Mouse (Mus musculus): ENCODE measurements at regions not wholly inside any gene's neighbourhood (a gene's known extent, or its start where the extent isn't known, plus 50 kb on each side); places are given as distances from the start of the nearest gene placed in this dataset.

DNA sequence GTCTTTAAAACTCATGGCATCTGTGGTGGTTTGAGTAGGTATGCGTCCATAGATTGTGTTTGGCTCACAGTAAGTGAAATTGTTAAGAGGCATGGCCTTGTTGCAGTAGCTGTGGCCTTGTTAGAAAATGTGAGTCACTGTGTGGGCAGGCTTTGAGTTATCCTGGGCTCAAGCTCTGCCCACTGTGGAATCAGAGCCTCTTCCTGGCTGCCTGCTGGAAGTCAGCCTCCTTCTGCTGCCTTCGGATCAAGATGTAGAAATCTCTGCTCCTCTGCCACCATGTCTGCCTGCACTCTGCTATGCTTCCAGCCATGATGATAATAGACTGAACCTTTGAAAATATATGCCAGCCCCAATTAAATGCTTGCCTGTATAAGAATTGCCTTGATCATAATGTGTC is 192.2 kb upstream of the Smarca2 start:
- Histone ChIP-seq H3K4me3 (replicated peaks) (no peak overlapping the region), H3K36me3 (no peaks in the 10 kb centered on the region), H3K9me3 (no peaks in the 10 kb centered on the region), H3K27ac (no peak overlapping the region), H3K4me1 (replicated peaks) (no peaks in the 10 kb centered on the region), H3K9ac (replicated peaks) (no peak overlapping the region), H3K4me2 (no peak overlapping the region), H3K27me3 (no peaks in the 10 kb centered on the region)
- WGBS: 86% methylated on average over 2 of the region's 2 CpGs
- ATAC-seq (ENCODE audit: insufficient number of reproducible peaks, insufficient read depth, low FRiP score, low TSS enrichment, low read depth): no peak

DNA sequence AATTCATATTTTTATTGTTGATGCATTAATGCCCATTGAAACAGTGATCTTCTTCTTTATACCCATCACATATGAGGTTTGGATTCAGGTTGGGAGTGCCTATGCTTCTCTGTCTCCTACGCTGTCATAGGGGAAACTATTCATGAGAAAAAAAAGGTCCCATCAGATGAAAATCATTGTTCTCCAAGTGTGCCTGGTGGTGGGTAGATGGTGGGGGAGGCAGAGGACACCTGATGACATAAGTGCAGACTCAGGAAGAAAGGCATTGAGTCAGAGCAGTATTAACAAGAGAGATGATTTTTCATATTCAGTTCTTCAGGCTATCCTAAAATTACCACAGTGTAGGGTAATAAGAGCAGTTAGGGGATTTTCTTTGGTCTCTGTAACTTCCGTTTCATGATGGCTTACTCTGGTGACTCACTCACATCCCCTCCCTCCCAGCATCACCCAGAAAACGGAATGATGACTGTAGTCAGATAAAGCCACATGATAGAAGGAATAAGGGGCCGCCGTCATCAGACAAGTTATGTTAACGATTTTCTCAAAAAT is 190.3 kb upstream of the Smarca2 start:
- H3K36me3 ChIP-seq: no peaks in the 10 kb centered on the region
- H3K27ac ChIP-seq: no peak overlapping the region
- H3K4me1 ChIP-seq (replicated peaks): no peaks in the 10 kb centered on the region
- H3K4me2 ChIP-seq: no peak overlapping the region
- no peaks in the 10 kb centered on the region for H3K27me3 ChIP-seq
- 83% methylated on average over 6 of the region's 6 CpGs for WGBS
- no peaks in the 10 kb centered on the region for H3K9me3 ChIP-seq
- H3K4me3 ChIP-seq (replicated peaks): no peak overlapping the region
- ATAC-seq (ENCODE audit: insufficient number of reproducible peaks, insufficient read depth, low FRiP score, low TSS enrichment, low read depth): no peak
- no peak overlapping the region for H3K9ac ChIP-seq (replicated peaks)

DNA sequence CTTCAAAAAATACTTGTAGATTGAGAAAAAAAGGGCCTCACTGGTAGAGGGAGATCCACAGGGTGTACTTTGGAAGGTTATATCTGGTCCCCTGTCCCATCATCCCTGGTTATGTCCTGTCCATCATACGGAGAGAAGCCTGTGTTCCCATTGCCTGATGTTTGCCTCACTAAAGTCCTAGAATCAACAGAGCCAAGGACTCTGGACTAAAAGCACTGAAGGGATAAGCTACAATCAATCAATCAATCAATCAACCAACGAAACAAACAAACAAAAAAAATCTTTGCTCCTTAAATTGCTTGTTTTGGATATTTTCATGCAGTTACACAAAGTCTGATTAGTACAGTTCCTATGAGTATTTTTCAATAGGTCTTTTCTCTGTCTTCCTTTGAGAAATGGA is 185.1 kb upstream of the Smarca2 start:
- WGBS: 76% methylated on average over 2 of the region's 2 CpGs
- Histone ChIP-seq H3K4me3 (replicated peaks) (no peak overlapping the region), H3K9me3 (no peaks in the 10 kb centered on the region), H3K36me3 (no peaks in the 10 kb centered on the region), H3K27me3 (no peaks in the 10 kb centered on the region), H3K9ac (replicated peaks) (no peak overlapping the region), H3K4me2 (no peak overlapping the region), H3K27ac (no peak overlapping the region), H3K4me1 (replicated peaks) (no peaks in the 10 kb centered on the region)
- ATAC-seq (ENCODE audit: insufficient number of reproducible peaks, insufficient read depth, low FRiP score, low TSS enrichment, low read depth): no peak

DNA sequence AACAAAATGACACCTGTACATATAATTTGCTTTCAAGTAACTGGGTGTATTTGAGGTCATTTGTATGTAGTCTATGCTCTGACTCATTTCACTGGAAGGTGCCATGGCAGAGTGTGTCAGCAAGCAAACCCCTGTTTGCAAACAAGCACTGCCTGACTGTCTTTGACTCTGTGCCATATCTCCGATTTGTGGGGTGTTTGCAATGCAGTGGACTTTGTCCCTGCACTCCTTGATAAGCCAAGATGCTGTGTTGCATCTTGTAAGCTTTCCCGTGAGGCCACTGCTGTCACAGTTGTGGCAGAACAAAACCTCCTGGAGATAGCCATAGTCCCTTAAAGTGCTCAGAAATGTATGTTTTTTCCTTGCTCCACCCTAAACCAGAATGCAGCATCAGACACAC is 165.7 kb upstream of the Smarca2 start:
- H3K9me3 ChIP-seq: no peaks in the 10 kb centered on the region
- 85% methylated on average over 2 of the region's 2 CpGs for WGBS
- H3K9ac ChIP-seq (replicated peaks): no peak overlapping the region
- no peaks in the 10 kb centered on the region for H3K36me3 ChIP-seq
- no peak overlapping the region for H3K4me2 ChIP-seq
- H3K4me3 ChIP-seq (replicated peaks): no peak overlapping the region
- ATAC-seq (ENCODE audit: insufficient number of reproducible peaks, insufficient read depth, low FRiP score, low TSS enrichment, low read depth): no peak
- no peaks in the 10 kb centered on the region for H3K4me1 ChIP-seq (replicated peaks)
- H3K27ac ChIP-seq: no peak overlapping the region
- H3K27me3 ChIP-seq: no peaks in the 10 kb centered on the region

DNA sequence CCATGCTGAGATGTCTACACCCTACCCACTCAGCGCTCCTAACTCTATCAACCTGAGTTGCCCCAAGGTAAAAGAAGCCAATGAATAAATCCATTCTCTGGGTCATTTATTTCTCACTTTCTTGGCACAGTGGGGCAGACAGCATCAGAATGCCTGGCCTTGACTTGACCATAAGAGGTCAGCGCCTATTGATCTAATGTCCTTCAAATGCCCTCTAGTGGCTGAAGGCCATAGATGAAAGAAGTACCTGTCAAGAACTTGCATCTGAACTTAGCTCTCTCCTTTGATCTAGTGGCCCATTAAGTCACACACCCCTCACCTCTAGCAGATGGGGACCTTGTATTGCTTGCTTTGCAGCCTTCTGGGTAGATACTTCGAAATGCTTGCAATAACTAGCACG is 159.5 kb upstream of the Smarca2 start:
- Histone ChIP-seq H3K27ac (no peak overlapping the region), H3K36me3 (no peaks in the 10 kb centered on the region), H3K4me3 (replicated peaks) (no peak overlapping the region), H3K9me3 (no peaks in the 10 kb centered on the region), H3K4me2 (no peak overlapping the region), H3K27me3 (no peaks in the 10 kb centered on the region), H3K4me1 (replicated peaks) (no peaks in the 10 kb centered on the region), H3K9ac (replicated peaks) (no peak overlapping the region)
- 85% methylated on average over 4 of the region's 4 CpGs for WGBS
- no peak for ATAC-seq (ENCODE audit: insufficient number of reproducible peaks, insufficient read depth, low FRiP score, low TSS enrichment, low read depth)

DNA sequence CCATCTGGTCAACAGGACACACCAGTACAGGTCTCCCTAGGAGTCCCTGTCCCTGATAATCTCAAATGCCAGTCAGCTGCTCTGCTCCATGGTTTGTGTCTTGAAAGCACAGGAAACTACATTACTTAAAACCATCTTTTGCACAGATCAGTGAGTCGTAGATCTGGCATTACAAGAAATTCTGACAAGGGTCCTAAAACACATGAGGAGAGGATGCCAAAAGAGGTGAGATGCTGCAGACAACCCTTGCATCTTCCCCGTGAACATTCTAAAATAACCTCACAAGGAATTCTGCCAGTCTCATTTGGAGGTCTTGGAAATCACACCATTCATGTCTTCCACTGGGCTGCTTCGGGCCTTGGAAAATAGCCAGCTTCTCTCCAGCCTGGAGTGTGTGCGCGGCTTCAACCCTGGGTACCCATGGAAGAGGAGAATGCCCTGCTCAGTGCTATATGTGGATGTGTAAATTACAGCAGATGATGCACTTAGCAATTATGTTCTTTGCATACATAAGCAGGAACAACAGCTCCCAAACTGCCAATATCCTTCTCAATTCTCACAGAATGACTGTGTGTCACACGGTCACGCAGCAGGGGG is 157.3 kb upstream of the Smarca2 start:
- 92% methylated on average over 7 of the region's 7 CpGs for WGBS
- no peaks in the 10 kb centered on the region for H3K9me3 ChIP-seq
- no peak for ATAC-seq (ENCODE audit: insufficient number of reproducible peaks, insufficient read depth, low FRiP score, low TSS enrichment, low read depth)
- H3K4me2 ChIP-seq: no peak overlapping the region
- H3K9ac ChIP-seq (replicated peaks): no peak overlapping the region
- no peaks in the 10 kb centered on the region for H3K36me3 ChIP-seq
- no peaks in the 10 kb centered on the region for H3K4me1 ChIP-seq (replicated peaks)
- H3K27me3 ChIP-seq: no peaks in the 10 kb centered on the region
- H3K4me3 ChIP-seq (replicated peaks): no peak overlapping the region
- no peak overlapping the region for H3K27ac ChIP-seq

DNA sequence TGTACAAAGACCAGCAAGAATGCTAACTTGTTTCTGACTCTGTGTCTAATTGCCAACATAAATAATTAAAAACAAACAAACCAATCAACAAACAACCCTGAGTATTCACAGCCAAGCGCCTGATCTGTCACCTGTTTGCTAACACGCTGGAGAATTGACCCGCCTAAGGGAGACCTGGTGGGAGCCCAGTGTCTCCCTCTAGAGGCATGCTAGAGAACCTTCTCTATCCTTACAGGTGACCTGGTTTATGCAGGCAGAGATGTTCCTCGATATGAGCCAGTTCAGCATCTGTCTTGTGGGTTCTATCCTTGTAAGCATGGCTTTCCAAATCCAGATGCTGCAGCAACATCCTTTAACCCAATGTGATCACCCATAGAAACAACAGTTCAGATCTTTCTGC is 143.1 kb upstream of the Smarca2 start:
- Histone ChIP-seq H3K9me3 (no peaks in the 10 kb centered on the region), H3K27me3 (no peaks in the 10 kb centered on the region), H3K4me3 (replicated peaks) (no peak overlapping the region), H3K27ac (no peak overlapping the region), H3K36me3 (no peaks in the 10 kb centered on the region), H3K4me1 (replicated peaks) (no peaks in the 10 kb centered on the region), H3K9ac (replicated peaks) (no peak overlapping the region), H3K4me2 (no peak overlapping the region)
- ATAC-seq (ENCODE audit: insufficient number of reproducible peaks, insufficient read depth, low FRiP score, low TSS enrichment, low read depth): no peak
- WGBS: 47% methylated on average over 4 of the region's 4 CpGs

DNA sequence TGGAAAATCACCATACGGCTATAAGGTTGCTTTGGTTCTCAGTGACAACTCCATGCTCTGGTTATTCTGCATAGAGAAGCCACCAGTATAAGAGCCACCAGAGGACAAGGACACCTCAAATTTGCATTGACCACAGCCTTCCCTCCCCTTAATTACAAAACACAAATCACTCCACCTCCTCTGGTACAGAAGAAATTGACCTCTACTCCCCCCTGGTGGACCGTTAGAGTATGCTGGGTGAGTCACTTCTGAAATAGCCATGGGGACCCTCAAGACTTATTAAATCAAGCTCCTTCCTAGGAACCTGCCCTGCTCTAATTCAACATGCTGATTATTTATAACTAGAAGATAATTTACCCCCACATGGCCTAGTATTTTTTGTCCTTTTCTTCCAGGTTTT is 139.6 kb upstream of the Smarca2 start:
- H3K27ac ChIP-seq: no peak overlapping the region
- no peak overlapping the region for H3K4me3 ChIP-seq (replicated peaks)
- WGBS: 39% methylated on average over 2 of the region's 2 CpGs
- no peak overlapping the region for H3K4me2 ChIP-seq
- H3K4me1 ChIP-seq (replicated peaks): no peaks in the 10 kb centered on the region
- no peak overlapping the region for H3K9ac ChIP-seq (replicated peaks)
- 0 out of 2 replicates have a peak, but pooled peaks cover 3% of the 10 kb centered on the region for H3K27me3 ChIP-seq
- no peaks in the 10 kb centered on the region for H3K36me3 ChIP-seq
- ATAC-seq (ENCODE audit: insufficient number of reproducible peaks, insufficient read depth, low FRiP score, low TSS enrichment, low read depth): no peak
- H3K9me3 ChIP-seq: no peaks in the 10 kb centered on the region

DNA sequence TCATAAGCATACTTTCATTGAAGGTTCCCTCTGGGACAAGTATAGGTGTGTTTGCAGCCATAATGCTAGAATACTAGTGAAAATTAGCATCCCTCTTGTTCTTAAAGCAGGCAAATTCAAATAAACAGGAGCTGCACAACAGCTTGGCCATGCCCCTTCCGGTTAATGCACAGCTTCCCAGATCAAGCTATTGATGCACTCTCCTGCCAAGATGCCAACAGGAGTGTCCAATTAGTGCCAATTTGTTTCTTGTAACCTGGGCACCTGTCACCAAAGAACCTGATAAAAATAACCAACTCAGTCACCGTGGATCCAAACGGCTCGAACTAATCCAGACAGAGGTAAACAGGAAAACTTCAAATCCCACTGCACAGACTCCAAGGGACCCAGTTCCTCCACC is 138.6 kb upstream of the Smarca2 start:
- no peaks in the 10 kb centered on the region for H3K36me3 ChIP-seq
- H3K27ac ChIP-seq: no peak overlapping the region
- no peaks in the 10 kb centered on the region for H3K9me3 ChIP-seq
- H3K4me2 ChIP-seq: no peak overlapping the region
- no peak overlapping the region for H3K9ac ChIP-seq (replicated peaks)
- ATAC-seq (ENCODE audit: insufficient number of reproducible peaks, insufficient read depth, low FRiP score, low TSS enrichment, low read depth): no peak
- 0 out of 2 replicates have a peak, but pooled peaks cover 3% of the 10 kb centered on the region for H3K27me3 ChIP-seq
- WGBS: 86% methylated on average over 4 of the region's 4 CpGs
- H3K4me1 ChIP-seq (replicated peaks): no peaks in the 10 kb centered on the region
- no peak overlapping the region for H3K4me3 ChIP-seq (replicated peaks)

DNA sequence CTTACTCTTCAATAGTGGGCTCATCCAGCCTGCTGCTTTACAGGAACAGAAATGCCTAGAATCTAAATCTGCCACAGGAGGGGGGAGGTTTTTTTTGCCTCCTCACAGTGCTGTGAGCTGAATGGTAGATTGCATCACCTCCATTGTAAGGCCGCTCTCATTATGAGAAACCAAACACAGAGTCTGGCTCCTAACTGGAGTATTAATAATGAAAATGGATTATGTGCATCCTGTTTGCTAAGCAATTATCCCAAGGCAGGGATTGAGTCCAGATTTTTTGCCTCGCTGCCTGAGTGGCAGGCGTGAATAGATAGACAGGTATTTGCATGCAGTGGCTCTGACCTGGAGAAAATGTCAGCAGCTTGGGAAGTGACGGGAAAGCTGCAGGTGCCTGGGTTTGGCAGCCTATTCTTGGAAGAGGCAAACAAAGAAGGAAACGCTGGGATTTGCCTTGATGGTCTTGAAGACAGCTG is 137.6 kb upstream of the Smarca2 start:
- WGBS: 47% methylated on average over 5 of the region's 5 CpGs
- no peak overlapping the region for H3K4me2 ChIP-seq
- no peaks in the 10 kb centered on the region for H3K9me3 ChIP-seq
- no peaks in the 10 kb centered on the region for H3K36me3 ChIP-seq
- H3K27ac ChIP-seq: no peak overlapping the region
- no peak overlapping the region for H3K4me3 ChIP-seq (replicated peaks)
- 0 out of 2 replicates have a peak, but pooled peaks cover 3% of the 10 kb centered on the region for H3K27me3 ChIP-seq
- ATAC-seq (ENCODE audit: insufficient number of reproducible peaks, insufficient read depth, low FRiP score, low TSS enrichment, low read depth): no peak
- H3K9ac ChIP-seq (replicated peaks): no peak overlapping the region
- no peaks in the 10 kb centered on the region for H3K4me1 ChIP-seq (replicated peaks)

DNA sequence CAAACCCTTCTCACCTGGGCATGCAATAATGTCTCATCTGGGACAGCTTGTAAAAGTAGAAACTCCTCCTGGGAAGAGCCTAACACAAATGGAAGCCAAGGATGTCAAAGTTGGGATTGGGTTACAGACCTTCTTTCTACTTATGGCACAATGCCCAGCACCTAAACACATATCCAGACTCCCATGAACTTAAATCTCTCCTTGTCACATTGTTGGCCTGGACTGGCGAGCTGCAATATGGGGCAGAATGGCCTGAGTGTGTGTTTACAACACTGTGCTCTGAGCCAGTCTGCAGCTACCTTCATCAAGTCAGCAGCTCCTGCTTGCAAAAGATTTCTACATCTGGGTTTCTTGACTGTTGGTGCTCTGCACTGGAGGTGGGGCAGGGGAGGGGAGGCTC is 132.2 kb upstream of the Smarca2 start:
- Histone ChIP-seq H3K27ac (0 out of 2 replicates have a peak overlapping the region, but pooled peaks have one; percentile 17), H3K27me3 (no peaks in the 10 kb centered on the region), H3K9ac (replicated peaks) (no peak overlapping the region), H3K9me3 (no peaks in the 10 kb centered on the region), H3K36me3 (no peaks in the 10 kb centered on the region), H3K4me3 (replicated peaks) (no peak overlapping the region), H3K4me2 (no peak overlapping the region), H3K4me1 (replicated peaks) (peaks cover 23% of the 10 kb centered on the region)
- ATAC-seq (ENCODE audit: insufficient number of reproducible peaks, insufficient read depth, low FRiP score, low TSS enrichment, low read depth): no peak
- 56% methylated on average over 1 of the region's 1 CpGs for WGBS

DNA sequence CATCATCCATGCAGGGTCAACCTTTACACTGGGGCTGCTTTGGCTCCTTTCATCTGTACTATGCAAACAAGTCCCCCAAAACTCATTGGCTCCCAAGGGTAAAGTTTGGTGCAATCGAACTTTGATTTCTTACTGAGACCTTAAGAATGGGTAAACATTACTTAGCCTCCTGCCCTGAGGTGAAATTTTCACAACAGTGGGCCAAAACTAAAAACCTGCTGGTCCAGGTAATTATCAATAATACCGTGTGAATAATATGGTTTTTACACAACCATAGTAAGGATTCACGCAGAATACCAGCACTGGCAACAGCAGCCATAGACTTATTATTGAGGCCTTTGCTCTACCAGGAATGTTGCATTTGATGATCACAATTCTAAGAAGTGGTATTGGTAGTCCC is 131.6 kb upstream of the Smarca2 start:
- Histone ChIP-seq H3K4me3 (replicated peaks) (no peak overlapping the region), H3K4me2 (no peak overlapping the region), H3K36me3 (no peaks in the 10 kb centered on the region), H3K27me3 (no peaks in the 10 kb centered on the region), H3K9me3 (no peaks in the 10 kb centered on the region), H3K27ac (0 out of 2 replicates have a peak overlapping the region, but pooled peaks have one; percentile 17), H3K4me1 (replicated peaks) (peaks cover 23% of the 10 kb centered on the region), H3K9ac (replicated peaks) (no peak overlapping the region)
- WGBS: 80% methylated on average over 3 of the region's 3 CpGs
- ATAC-seq (ENCODE audit: insufficient number of reproducible peaks, insufficient read depth, low FRiP score, low TSS enrichment, low read depth): no peak

All from limb, embryonic 12.5 days (tissue).